Mouse (Mus musculus): ENCODE measurements around the gene Cdk18.

DNA sequence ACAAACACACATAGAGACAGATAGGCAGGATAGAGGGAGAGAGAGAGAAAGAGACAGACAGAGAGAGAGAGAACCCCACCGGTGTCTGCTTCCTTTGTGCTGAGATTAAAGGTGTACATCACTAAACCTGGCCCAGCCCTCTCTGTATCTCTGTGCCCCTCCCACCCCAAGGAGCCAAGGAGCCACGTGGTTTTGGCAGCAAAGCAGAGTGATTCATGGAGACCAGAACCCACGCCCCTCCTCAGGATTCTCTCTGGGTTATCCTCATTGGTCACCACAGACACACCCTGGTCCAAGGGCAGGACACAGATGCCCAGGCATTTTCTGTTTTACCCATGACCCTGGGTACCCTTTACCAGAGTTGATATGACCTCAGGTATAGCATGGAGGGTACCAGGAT lies 26.4 kb downstream of the Cdk18 start:
- TF ChIP-seq TCF12 (IDR thresholded peaks at IDR 0.05; ENCODE audit: low read depth, low read length) (no peak), SIN3A (IDR thresholded peaks at IDR 0.05; ENCODE audit: low read length) (no peak), MAZ (IDR thresholded peaks at IDR 0.05; ENCODE audit: low read depth, low read length) (no peak), IRF4 (IDR thresholded peaks at IDR 0.05; ENCODE audit: low read depth, low read length) (no peak), CTCF (conservative IDR thresholded peaks at IDR 0.05 in 1 of 2, IDR thresholded peaks at IDR 0.05 in 1 of 2; ENCODE audit: low read depth in 2 of 2, low read length in 2 of 2) (no peak), ZC3H11A (IDR thresholded peaks at IDR 0.05; ENCODE audit: low read depth, low read length) (no peak), MAFK (IDR thresholded peaks at IDR 0.05; ENCODE audit: insufficient replicate concordance, low read length) (no peak), MXI1 (IDR thresholded peaks at IDR 0.05; ENCODE audit: low read depth, low read length) (no peak), USF1 (IDR thresholded peaks at IDR 0.05; ENCODE audit: low read depth, low read length) (no peak), ZKSCAN1 (IDR thresholded peaks at IDR 0.05; ENCODE audit: borderline replicate concordance, low read depth, low read length) (no peak)

Data from CH12.LX (cell line).